Mouse (Mus musculus) embryo, embryonic 10 days (tissue): ENCODE measurements at regions not wholly inside any gene's neighbourhood (a gene's known extent, or its start where the extent isn't known, plus 50 kb on each side); places are given as distances from the start of the nearest gene placed in this dataset.
A peak's percentile ranks its signal among the peaks of the same experiment; 100 is the strongest.

ENCODE experiments used
- DNase-seq: peaks from one replicate; pipeline ENCODE4 v3.0.0-alpha.2; 2015; ENCODE audit warnings: low spot score

GRCm38 (mm10) chr14:85286203-85286602 lies 842.8 kb downstream of the Pcdh17 start:
- DNase-seq, result no peak

GRCm38 (mm10) chr14:85287460-85287859 lies 844.1 kb downstream of the Pcdh17 start:
- DNase-seq, result no peak

GRCm38 (mm10) chr14:85298991-85299390 lies 855.6 kb downstream of the Pcdh17 start:
- no peak for DNase-seq

- DNase-seq, result no peak
Observed at GRCm38 (mm10) chr14:85320679-85321078, 877.3 kb downstream of the Pcdh17 start.

- no peak for DNase-seq
Observed at GRCm38 (mm10) chr14:85333277-85333676, 889.9 kb downstream of the Pcdh17 start.

GRCm38 (mm10) chr14:85337182-85337581 lies 893.8 kb downstream of the Pcdh17 start:
- no peak for DNase-seq

GRCm38 (mm10) chr14:85354626-85355355 lies 911.4 kb downstream of the Pcdh17 start:
- peak; percentile 9 for DNase-seq

- DNase-seq, result no peak
Observed at GRCm38 (mm10) chr14:85363611-85364010, 920.2 kb downstream of the Pcdh17 start.

- DNase-seq, result no peak
Observed at GRCm38 (mm10) chr14:85373312-85373711, 929.9 kb downstream of the Pcdh17 start.

GRCm38 (mm10) chr14:85403644-85404043 lies 960.3 kb downstream of the Pcdh17 start:
- DNase-seq, result no peak
